Mouse (Mus musculus) cortical plate, adult 2 months (tissue): ENCODE data around the gene Slc30a2.

ENCODE experiments used
- CTCF ChIP-seq: fragments of 200-500 bp; IDR thresholded peaks from 2 replicates; pipeline ENCODE4 v1.5.1; 2011; ENCODE audit warnings: mild to moderate bottlenecking, control low read depth, low read length; ENCODE audit not compliant: insufficient read depth; ENCODE audit errors: extremely low read depth
- POLR2A ChIP-seq: fragments of 200-500 bp; IDR thresholded peaks from 2 replicates; pipeline ENCODE4 v1.6.1; 2011; ENCODE audit warnings: mild to moderate bottlenecking, low read length, control low read depth; ENCODE audit not compliant: insufficient read depth; ENCODE audit errors: extremely low read depth

- no peak for TF ChIP-seq CTCF
- peak; percentile 60 for TF ChIP-seq POLR2A
Observed at GRCm38 (mm10) chr4:134370649-134371221, 27.8 kb downstream of the Slc30a2 start.
